Mouse (Mus musculus) thymus, postnatal 10 days (tissue): ENCODE data around the gene Nr2c2ap.

ENCODE experiments used
- DNase-seq, 2 experiments: peaks; one replicate each; pipeline ENCODE4 v3.0.0; 2021; ENCODE audit warnings: low spot score in 2 of 2

Nr2c2ap gene

GRCm38 (mm10) chr8:70160015-70160414 lies 28.9 kb downstream of the Nr2c2ap start:
- DNase-seq, result peak; percentile 35 to 43

GRCm38 (mm10) chr8:70163316-70163715 lies 32.2 kb downstream of the Nr2c2ap start:
- DNase-seq, result no peak

- DNase-seq, result peak; percentile 76 to 90
These were observed 35.5 kb downstream of the Nr2c2ap start for GRCm38 (mm10) chr8:70166504-70167110.

GRCm38 (mm10) chr8:70170116-70170515 lies 39.0 kb downstream of the Nr2c2ap start:
- no peak for DNase-seq

- no peak for DNase-seq
These were observed 39.6 kb downstream of the Nr2c2ap start for GRCm38 (mm10) chr8:70170748-70171147.

GRCm38 (mm10) chr8:70171240-70171639 lies 40.1 kb downstream of the Nr2c2ap start:
- DNase-seq, result no peak

GRCm38 (mm10) chr8:70172043-70172681 lies 41.0 kb downstream of the Nr2c2ap start, which contains the start of gene Tmem161a:
Gene Tmem161a (plus strand): TSS chr8:70172356.
- DNase-seq, result peak; percentile 87 to 88

- no peak for DNase-seq
These were observed 42.2 kb downstream of the Nr2c2ap start for GRCm38 (mm10) chr8:70173320-70173719.

GRCm38 (mm10) chr8:70174079-70174478 lies 42.9 kb downstream of the Nr2c2ap start:
- DNase-seq, result no peak

GRCm38 (mm10) chr8:70178231-70178630 lies 47.1 kb downstream of the Nr2c2ap start:
- DNase-seq, result no peak

GRCm38 (mm10) chr8:70179082-70179481 lies 47.9 kb downstream of the Nr2c2ap start:
- no peak for DNase-seq

GRCm38 (mm10) chr8:70181212-70181902 lies 50.2 kb downstream of the Nr2c2ap start:
- DNase-seq, result no peak

GRCm38 (mm10) chr8:70181903-70182252 lies 50.7 kb downstream of the Nr2c2ap start:
- DNase-seq, result no peak

- DNase-seq, result no peak
These were observed 52.1 kb downstream of the Nr2c2ap start for GRCm38 (mm10) chr8:70183194-70183593.
